Mouse (Mus musculus) embryonic facial prominence, embryonic 11.5 days (tissue): ENCODE measurements around the gene Neurl4. TPM values are rescaled to one million over a fixed set of nuclear protein-coding genes. Genes with fewer than 3 reads are reported as not detected.
A peak's percentile ranks its signal among the peaks of the same experiment; 100 is the strongest.

Experiments used
- ATAC-seq: fragments of 200-750 bp; cut with Nextera tagmentation; replicated peaks from 2 replicates; pipeline ENCODE4 v1.8.0; 2017; ENCODE audit warnings: low read depth; ENCODE audit not compliant: insufficient number of reproducible peaks, low FRiP score, low TSS enrichment
- DNase-seq: peaks from one replicate; pipeline ENCODE4 v3.0.0-alpha.2; 2015; ENCODE audit warnings: low spot score
- H3K27ac ChIP-seq: fragments of 300-500 bp; sonication (generic); replicated peaks from 2 replicates; pipeline ENCODE4 v1.5.1; 2014; ENCODE audit warnings: mild to moderate bottlenecking, low read depth, low read length, control low read depth
- H3K27me3 ChIP-seq: fragments of 300-500 bp; sonication (generic); 2 replicates; pipeline ENCODE4 v1.6.1; 2014; ENCODE audit warnings: mild to moderate bottlenecking, low read length, moderate library complexity, mixed read lengths; ENCODE audit not compliant: control insufficient read depth, insufficient read depth
- H3K36me3 ChIP-seq: fragments of 300-500 bp; sonication (generic); replicated peaks from 2 replicates; pipeline ENCODE4 v1.6.1; 2014; ENCODE audit warnings: low read depth, mild to moderate bottlenecking, low read length, moderate library complexity, mixed read lengths; ENCODE audit not compliant: control insufficient read depth, insufficient read depth
- H3K4me1 ChIP-seq: fragments of 300-500 bp; sonication (generic); 2 replicates; pipeline ENCODE4 v1.6.1; 2014; ENCODE audit warnings: low read length, mixed read lengths; ENCODE audit not compliant: control insufficient read depth, insufficient read depth
- H3K4me2 ChIP-seq: fragments of 300-500 bp; sonication (generic); 2 replicates; pipeline ENCODE4 v1.6.1; 2014; ENCODE audit warnings: low read depth, mild to moderate bottlenecking, control low read depth, low read length, moderate library complexity
- H3K4me3 ChIP-seq: fragments of 300-500 bp; sonication (generic); 2 replicates; pipeline ENCODE4 v1.5.1; 2014; ENCODE audit warnings: low read depth, low read length, control low read depth
- H3K9ac ChIP-seq: fragments of 300-500 bp; sonication (generic); replicated peaks from 2 replicates; pipeline ENCODE4 v1.6.1; 2014; ENCODE audit warnings: mild to moderate bottlenecking, control low read depth, low read length
- H3K9me3 ChIP-seq: fragments of 300-500 bp; sonication (generic); replicated peaks from 2 replicates; pipeline ENCODE4 v1.6.1; 2016; ENCODE audit warnings: mild to moderate bottlenecking, low read length, inconsistent platforms, mixed read lengths; ENCODE audit not compliant: control insufficient read depth
- WGBS: fragments of 180-500 bp; shearing (Covaris S2); extraction: QIAGEN DNeasy Blood & Tissue Kit; methylation state at CpG from one replicate; pipeline ENCODE4 v1.1.7; 2014; 5-methylcytosine and 5-hydroxymethylcytosine counted together
- polyA plus RNA-seq: library from polyadenylated mRNA; unstranded; fragments of >200 nt; fragmentation: Nextera tagmentation; extraction: Ambion mirVana; gene quantifications from 2 replicates; pipeline ENCODE4 v1.2.1, GENCODE M21; 2014

The Neurl4 gene
- polyA plus RNA-seq, 1 experiment from 2014 or later, result 11.5 TPM

- WGBS, result 78% methylated on average over 4 of the region's 4 CpGs
- no peak overlapping the region for H3K9ac ChIP-seq
- H3K4me1 ChIP-seq, result peaks cover 6% of the 10 kb centered on the region
- H3K27me3 ChIP-seq, result 0 out of 2 replicates have a peak, but pooled peaks cover 2% of the 10 kb centered on the region
- H3K4me3 ChIP-seq, result no peak overlapping the region
- no peaks in the 10 kb centered on the region for H3K9me3 ChIP-seq
- no peak overlapping the region for H3K4me2 ChIP-seq
- H3K27ac ChIP-seq, result no peak overlapping the region
- DNase-seq (no peak), ATAC-seq (no peak)
- no peaks in the 10 kb centered on the region for H3K36me3 ChIP-seq
Measured at GRCm38 (mm10) chr11:69933066-69933465, 32.2 kb downstream of the Neurl4 start.

- ATAC-seq (no peak), DNase-seq (peak; percentile 96)
- Histone ChIP-seq H3K27ac (no peak overlapping the region), H3K4me2 (0 out of 2 replicates have a peak overlapping the region, but pooled peaks have one; percentile 36), H3K9ac (no peak overlapping the region), H3K4me3 (peak overlapping the region; percentile 5; the same call in 1 of the 2 replicates), H3K4me1 (peaks cover 6% of the 10 kb centered on the region), H3K27me3 (0 out of 2 replicates have a peak, but pooled peaks cover 2% of the 10 kb centered on the region), H3K9me3 (no peaks in the 10 kb centered on the region), H3K36me3 (no peaks in the 10 kb centered on the region)
- under 1% methylated on average over 18 of the region's 18 CpGs for WGBS
Measured at GRCm38 (mm10) chr11:69934169-69934568, 33.3 kb downstream of the Neurl4 start.

GRCm38 (mm10) chr11:69934681-69935080, 33.8 kb downstream of the Neurl4 start:
- no peak overlapping the region for H3K27ac ChIP-seq
- no peak overlapping the region; the same call in 1 of the 2 replicates for H3K9ac ChIP-seq
- ATAC-seq (no peak), DNase-seq (no peak)
- 0 out of 2 replicates have a peak, but pooled peaks cover 2% of the 10 kb centered on the region for H3K27me3 ChIP-seq
- H3K4me1 ChIP-seq, result peaks cover 6% of the 10 kb centered on the region
- WGBS, result 21% methylated on average over 6 of the region's 6 CpGs
- no peak overlapping the region; the same call in 1 of the 2 replicates for H3K4me2 ChIP-seq
- peak overlapping the region; percentile 58; the same call in 1 of the 2 replicates for H3K4me3 ChIP-seq
- no peaks in the 10 kb centered on the region for H3K9me3 ChIP-seq
- H3K36me3 ChIP-seq, result no peaks in the 10 kb centered on the region

- DNase-seq, result peak; percentile 96
- H3K4me2 ChIP-seq, result peak within 1 kb of the TSS; percentile 100
- ATAC-seq, result peak; percentile 87
- peaks cover 6% of the 10 kb centered on the region for H3K4me1 ChIP-seq
- peak within 1 kb of the TSS; percentile 58 for H3K4me3 ChIP-seq
- no peak within 1 kb of the TSS; the same call in 1 of the 2 replicates for H3K27ac ChIP-seq
- H3K9ac ChIP-seq, result peak within 1 kb of the TSS; percentile 70
- 1% methylated on average over 52 of the region's 62 CpGs for WGBS
- no peaks in the 10 kb centered on the region for H3K36me3 ChIP-seq
- H3K9me3 ChIP-seq, result no peaks in the 10 kb centered on the region
- H3K27me3 ChIP-seq, result 0 out of 2 replicates have a peak, but pooled peaks cover 2% of the 10 kb centered on the region
Measured at GRCm38 (mm10) chr11:69935137-69935879, 34.4 kb downstream of the Neurl4 start, which contains the start of gene Ybx2. Gene Ybx2 (plus strand): TSS chr11:69935796.

DNA sequence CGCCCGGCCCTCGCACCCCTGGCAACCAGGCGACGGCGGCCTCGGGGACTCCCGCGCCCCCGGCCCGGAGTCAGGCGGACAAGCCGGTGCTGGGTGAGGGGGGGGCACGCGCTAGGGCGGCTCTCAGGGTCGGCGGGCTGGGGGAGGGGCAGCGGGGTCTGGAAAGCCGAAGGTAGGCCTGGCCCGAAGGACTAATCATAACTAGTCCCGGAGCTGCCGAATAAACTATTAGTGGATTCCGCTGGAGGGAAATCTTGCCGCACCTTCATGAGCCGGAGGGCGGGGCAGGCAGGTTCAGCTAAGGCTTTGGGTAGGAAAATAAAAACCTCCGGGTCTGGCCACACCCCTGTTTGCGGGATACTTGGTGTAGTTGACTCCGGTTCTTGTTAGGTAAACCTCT, 35.3 kb downstream of the Neurl4 start:
- Histone ChIP-seq H3K27me3 (0 out of 2 replicates have a peak, but pooled peaks cover 2% of the 10 kb centered on the region), H3K36me3 (no peaks in the 10 kb centered on the region), H3K9ac (peak overlapping the region; percentile 70), H3K9me3 (no peaks in the 10 kb centered on the region), H3K4me1 (peaks cover 6% of the 10 kb centered on the region), H3K4me2 (peak overlapping the region; percentile 100), H3K27ac (no peak overlapping the region; the same call in 1 of the 2 replicates), H3K4me3 (peak overlapping the region; percentile 58)
- DNase-seq, result peak; percentile 37
- ATAC-seq, result no peak; the same call in 1 of the 2 replicates
- 2% methylated on average over 30 of the region's 30 CpGs for WGBS

GRCm38 (mm10) chr11:69936714-69937347, 36.0 kb downstream of the Neurl4 start:
- H3K9ac ChIP-seq, result no peak overlapping the region
- peaks cover 6% of the 10 kb centered on the region for H3K4me1 ChIP-seq
- H3K27me3 ChIP-seq, result 0 out of 2 replicates have a peak, but pooled peaks cover 2% of the 10 kb centered on the region

GRCm38 (mm10) chr11:69937385-69937784, 36.5 kb downstream of the Neurl4 start:
- no peak overlapping the region for H3K9ac ChIP-seq
- H3K27me3 ChIP-seq, result 0 out of 2 replicates have a peak, but pooled peaks cover 2% of the 10 kb centered on the region
- WGBS, result 34% methylated on average over 4 of the region's 4 CpGs
- no peak overlapping the region for H3K4me2 ChIP-seq
- H3K36me3 ChIP-seq, result no peaks in the 10 kb centered on the region
- H3K4me1 ChIP-seq, result peaks cover 6% of the 10 kb centered on the region
- H3K9me3 ChIP-seq, result no peaks in the 10 kb centered on the region
- ATAC-seq (no peak), DNase-seq (no peak)
- no peak overlapping the region for H3K27ac ChIP-seq
- no peak overlapping the region for H3K4me3 ChIP-seq

More at GRCm38 (mm10) chr11:69936714-69937347, 36.0 kb downstream of the Neurl4 start:
- Histone ChIP-seq H3K27ac (no peak overlapping the region), H3K36me3 (no peaks in the 10 kb centered on the region), H3K9me3 (no peaks in the 10 kb centered on the region), H3K4me2 (peak overlapping the region; percentile 100), H3K4me3 (peak overlapping the region; percentile 58)
- ATAC-seq (no peak), DNase-seq (no peak)
- WGBS, result 47% methylated on average over 9 of the region's 9 CpGs
